ENCODE assay signal across 9 mouse cellular contexts in the genomic region with DNA sequence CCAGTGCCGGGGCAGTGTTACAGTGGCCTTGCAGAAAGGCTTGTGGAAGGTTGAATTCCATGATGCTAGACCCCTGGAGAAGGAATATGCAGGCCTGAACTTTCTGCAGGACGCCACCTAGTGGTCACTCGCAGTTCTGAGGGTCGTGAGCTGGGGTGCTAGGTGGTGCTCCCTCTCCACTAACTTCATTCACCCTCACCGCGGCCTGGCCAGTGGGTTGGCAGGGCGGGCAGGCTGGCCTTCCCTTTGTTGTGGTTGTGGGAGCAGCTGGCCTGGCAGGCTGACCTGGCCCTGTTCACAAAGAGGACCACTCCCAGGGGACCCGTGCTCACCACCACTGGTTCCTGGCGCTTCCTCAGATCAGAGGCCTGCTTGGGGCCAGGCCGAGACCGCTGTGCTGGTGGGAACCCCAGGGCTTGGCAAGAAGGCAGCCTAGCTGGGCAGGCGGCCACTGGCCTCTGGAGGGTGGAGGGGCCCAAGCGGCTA. TPM values are rescaled to one million over a fixed set of nuclear protein-coding genes. Genes with fewer than 3 reads are reported as not detected.
A peak's percentile ranks its signal among the peaks of the same experiment; 100 is the strongest.
DNase-seq lines count a peak whose midpoint lies in the region; ATAC-seq and TF ChIP-seq lines count a peak whose summit lies in the region.
"Had no signal": no experiment of that assay in that cellular context is flagged by ENCODE, and none has a peak within 500 bp of the region (broad histone marks: within the 10 kb centered on the region; RNA-seq: fewer than 3 reads in every experiment).

No protein-coding gene starts in this region.

- no peak overlapping the region for H3K4me3 ChIP-seq in lung, adult 2 months (replicated peaks; ENCODE audit: extremely low read depth, low read depth, low read length)
- no peak overlapping the region for H3K4me3 ChIP-seq in liver, embryonic 12.5 days

- no peak overlapping the region for H3K4me2 ChIP-seq in liver, embryonic 12.5 days

- peaks cover 3% of the 10 kb centered on the region; the same call in 1 of the 2 replicates for H3K4me1 ChIP-seq in lung, adult 2 months (ENCODE audit: control insufficient read depth, insufficient read depth, low read length)
- H3K4me1 ChIP-seq in liver, embryonic 12.5 days, result peaks cover 39% of the 10 kb centered on the region

- no peak overlapping the region for H3K9ac ChIP-seq in liver, embryonic 12.5 days

- H3K27me3 ChIP-seq in liver, embryonic 12.5 days (replicated peaks), result peaks cover 64% of the 10 kb centered on the region
- H3K27me3 ChIP-seq: Patski had no signal

- H3K9me3 ChIP-seq in liver, embryonic 12.5 days (replicated peaks), result no peaks in the 10 kb centered on the region

- TF ChIP-seq POLR2A in lung, adult 2 months (IDR thresholded peaks at IDR 0.05; ENCODE audit: borderline replicate concordance, extremely low read depth, low read depth, low read length), result no peak

- WGBS in lung, adult 2 months, result 62% methylated on average over 13 of the region's 13 CpGs
- 52% methylated on average over 13 of the region's 13 CpGs for WGBS in liver, embryonic 12.5 days (ENCODE audit: insufficient replicate concordance)

- ATAC-seq in cerebellum, adult (ENCODE audit: insufficient number of reproducible peaks, low FRiP score, low TSS enrichment), result no peak
- ATAC-seq in liver, embryonic 12.5 days, result peak; percentile 19; the same call in 1 of the 2 replicates
- ATAC-seq: Patski had no signal

- H3K36me3 ChIP-seq in liver, embryonic 12.5 days, result no peaks in the 10 kb centered on the region

- H3K27ac ChIP-seq in liver, embryonic 12.5 days, result no peak overlapping the region

- TF ChIP-seq CTCF in lung, adult 2 months (IDR thresholded peaks at IDR 0.05; ENCODE audit: insufficient read depth, low read length), result peak; percentile 58

- peak; percentile 41 to 58 for DNase-seq in cerebellum, adult 18-20 months
- DNase-seq in lung, adult 2 months, result no peak
- DNase-seq in lung, postnatal 36 days, result no peak
- DNase-seq in adrenal gland, postnatal 14 days, result peak; percentile 65
- no peak for DNase-seq in left cerebral cortex, adult 9 months (ENCODE audit: low spot score in 2 of 2)
- no peak for DNase-seq in right cerebral cortex, postnatal 25 days

RNA-seq across cellular contexts. Expression of a gene that starts 51.7 kb away (rescaled TPM):
- 5.4 and 5.5 TPM in 2 replicates for polyA plus RNA-seq in lung, adult 2 months (2012; rRNA removed)
- 16.5 and 19.0 TPM in 2 replicates for total RNA-seq in adrenal gland, postnatal 14 days (2021)
- polyA plus RNA-seq in liver, embryonic 12.5 days (2016; fragmentation: Nextera tagmentation; extraction: Ambion mirVana), result 5.1 and 6.5 TPM in 2 replicates

Comparison
In these comparisons a context has a peak if more than half of its experiments do, and no peak if none do; other contexts are left out.
1. DNase-seq: peak in cerebellum, adult 18-20 months (2 of 2) and adrenal gland, postnatal 14 days (single experiment); none in lung, adult 2 months (single experiment), lung, postnatal 36 days (single experiment), left cerebral cortex, adult 9 months (0 of 2) and right cerebral cortex, postnatal 25 days (single experiment).